Mouse (Mus musculus) hindbrain, embryonic 14.5 days (tissue): ENCODE data around the gene Slc6a17. TPM values are rescaled to one million over a fixed set of nuclear protein-coding genes. Genes with fewer than 3 reads are reported as not detected.

ENCODE experiments used
- ATAC-seq: fragments of 200-750 bp; cut with Nextera tagmentation; 2 replicates; pipeline ENCODE4 v1.8.0; 2017; ENCODE audit warnings: moderate number of reproducible peaks, mild to moderate bottlenecking, moderate TSS enrichment, moderate library complexity; ENCODE audit not compliant: low FRiP score
- DNase-seq: peaks from one replicate; pipeline ENCODE4 v3.0.0-alpha.2; 2015; ENCODE audit warnings: low spot score
- H3K27ac ChIP-seq: fragments of 300-500 bp; sonication (generic); 2 replicates; pipeline ENCODE4 v1.5.1; 2014; ENCODE audit warnings: mild to moderate bottlenecking, moderate library complexity
- H3K27me3 ChIP-seq: fragments of 300-500 bp; sonication (generic); 2 replicates; pipeline ENCODE4 v1.6.1; 2014; ENCODE audit warnings: mild to moderate bottlenecking, low read length, mixed read lengths; ENCODE audit not compliant: control insufficient read depth, insufficient read depth
- H3K36me3 ChIP-seq: fragments of 300-500 bp; sonication (generic); replicated peaks from 2 replicates; pipeline ENCODE4 v1.6.1; 2014; ENCODE audit not compliant: control insufficient read depth, insufficient read depth
- H3K4me1 ChIP-seq: fragments of 300-500 bp; sonication (generic); replicated peaks from 2 replicates; pipeline ENCODE4 v1.6.1; 2014; ENCODE audit warnings: antibody characterized with exemption, low read length, mixed read lengths; ENCODE audit not compliant: control insufficient read depth, insufficient read depth
- H3K4me2 ChIP-seq: fragments of 300-500 bp; sonication (generic); replicated peaks from 2 replicates; pipeline ENCODE4 v1.6.1; 2014; ENCODE audit warnings: mild to moderate bottlenecking, moderate library complexity
- H3K4me3 ChIP-seq: fragments of 300-500 bp; sonication (generic); replicated peaks from 2 replicates; pipeline ENCODE4 v1.5.1; 2014; ENCODE audit warnings: mild to moderate bottlenecking, low read length
- H3K9ac ChIP-seq: fragments of 300-500 bp; sonication (generic); 2 replicates; pipeline ENCODE4 v1.6.1; 2014
- H3K9me3 ChIP-seq: fragments of 300-500 bp; sonication (generic); 2 replicates; pipeline ENCODE4 v1.6.1; 2016; ENCODE audit warnings: low read length; ENCODE audit not compliant: control insufficient read depth
- WGBS: fragments of 180-500 bp; shearing (Covaris S2); extraction: QIAGEN DNeasy Blood & Tissue Kit; methylation state at CpG from one replicate; pipeline ENCODE4 v1.1.7; 2014; 5-methylcytosine and 5-hydroxymethylcytosine counted together
- polyA plus RNA-seq: library from polyadenylated mRNA; unstranded; fragments of >200 nt; fragmentation: Nextera tagmentation; extraction: Ambion mirVana; gene quantifications from 2 replicates; pipeline ENCODE4 v1.2.1, GENCODE M21; 2014

Gene Slc6a17
- polyA plus RNA-seq, 1 experiment from 2014 or later, result 15.5 TPM

DNA sequence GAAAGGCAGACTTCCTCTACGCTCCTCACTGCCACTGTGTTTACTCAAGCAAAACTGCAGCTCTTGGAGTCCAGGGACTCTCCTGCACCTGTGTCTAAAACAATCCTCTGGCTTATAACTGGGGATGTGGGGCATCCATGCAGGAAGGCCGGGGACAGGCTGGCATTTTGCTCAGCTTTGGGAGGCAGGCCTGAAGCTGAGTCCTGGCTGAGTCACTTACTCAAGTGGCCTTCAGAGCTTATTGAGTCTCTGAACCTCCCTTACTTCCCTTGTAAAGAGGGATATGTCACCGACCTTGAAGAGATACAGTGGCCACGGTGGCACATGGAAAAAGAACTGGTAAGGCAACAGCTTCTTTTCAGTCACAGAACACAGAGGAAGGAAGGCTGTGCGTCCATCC, 12.8 kb upstream of the Slc6a17 start:
- Histone ChIP-seq H3K4me2 (no peak overlapping the region), H3K9ac (no peak overlapping the region), H3K4me3 (no peak overlapping the region), H3K9me3 (no peaks in the 10 kb centered on the region), H3K27ac (peak overlapping the region; percentile 33), H3K36me3 (no peaks in the 10 kb centered on the region), H3K4me1 (peaks cover 21% of the 10 kb centered on the region), H3K27me3 (no peaks in the 10 kb centered on the region)
- WGBS, result 82% methylated on average over 5 of the region's 5 CpGs
- DNase-seq (no peak), ATAC-seq (no peak)

DNA sequence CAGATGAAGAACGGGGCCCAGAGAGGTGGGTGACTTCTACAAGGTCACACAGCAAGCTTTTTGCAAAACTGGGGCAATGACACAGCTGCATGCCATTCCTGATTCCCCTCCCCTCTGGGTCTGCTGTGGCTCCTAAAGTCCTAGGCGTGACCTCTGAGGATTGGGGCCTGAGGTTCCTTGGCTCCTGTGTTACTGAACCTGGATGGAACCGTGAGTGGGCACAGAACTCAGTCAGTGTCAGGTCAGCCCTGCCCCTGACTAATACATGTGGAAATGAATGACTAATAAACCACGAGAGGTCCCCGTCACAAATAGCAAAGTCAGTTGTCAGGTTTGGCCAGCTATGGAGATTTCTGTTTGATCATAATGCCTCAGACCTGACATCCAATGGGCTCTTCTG, 11.4 kb upstream of the Slc6a17 start:
- Histone ChIP-seq H3K4me2 (peak overlapping the region; percentile 31), H3K9me3 (no peaks in the 10 kb centered on the region), H3K4me3 (no peak overlapping the region), H3K9ac (peak overlapping the region; percentile 4; the same call in 1 of the 2 replicates), H3K27me3 (no peaks in the 10 kb centered on the region), H3K27ac (peak overlapping the region; percentile 88), H3K36me3 (no peaks in the 10 kb centered on the region), H3K4me1 (peaks cover 21% of the 10 kb centered on the region)
- DNase-seq, result no peak
- ATAC-seq, result peak; percentile 24; the same call in 1 of the 2 replicates
- 68% methylated on average over 5 of the region's 5 CpGs for WGBS

DNA sequence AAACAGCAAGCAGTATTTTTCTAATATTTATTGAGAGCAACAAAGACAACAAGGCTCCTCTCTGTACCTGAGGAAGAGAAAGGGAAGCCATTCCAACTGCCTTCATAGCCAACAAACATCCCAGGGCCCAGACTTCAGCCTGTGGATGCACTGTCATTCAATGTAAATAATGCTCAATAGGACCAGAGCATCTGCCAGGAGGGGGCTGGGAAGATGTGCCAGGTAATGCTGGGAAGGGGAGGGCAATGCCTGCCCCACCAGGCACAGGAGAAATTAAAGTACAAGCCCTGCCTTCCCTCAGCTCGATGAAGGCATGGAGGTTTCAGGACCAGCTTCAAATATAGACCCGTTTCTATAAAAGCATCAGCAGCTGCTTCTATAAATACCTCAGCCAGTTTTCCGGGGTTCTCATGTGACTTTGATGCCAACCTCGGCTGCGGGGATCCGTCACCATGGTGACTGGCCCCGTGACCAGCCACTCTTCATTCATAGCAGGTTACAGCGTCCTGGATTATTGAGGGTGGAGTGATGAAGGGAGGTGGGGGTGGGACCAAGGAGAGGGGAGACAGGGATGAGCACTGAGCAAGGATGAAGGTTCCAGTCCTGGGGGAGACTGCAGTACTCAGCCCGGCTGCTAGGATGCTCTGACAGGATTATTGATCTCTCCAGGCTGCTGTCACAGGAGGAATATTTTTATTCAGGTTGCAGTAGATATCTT, 10.7 kb upstream of the Slc6a17 start:
- Histone ChIP-seq H3K27ac (peak overlapping the region; percentile 88), H3K4me3 (no peak overlapping the region), H3K27me3 (no peaks in the 10 kb centered on the region), H3K9me3 (no peaks in the 10 kb centered on the region), H3K9ac (peak overlapping the region; percentile 38), H3K4me1 (peaks cover 21% of the 10 kb centered on the region), H3K36me3 (no peaks in the 10 kb centered on the region), H3K4me2 (peak overlapping the region; percentile 31)
- DNase-seq (peak; percentile 81), ATAC-seq (peak; percentile 91)
- WGBS, result 6% methylated on average over 9 of the region's 9 CpGs

DNA sequence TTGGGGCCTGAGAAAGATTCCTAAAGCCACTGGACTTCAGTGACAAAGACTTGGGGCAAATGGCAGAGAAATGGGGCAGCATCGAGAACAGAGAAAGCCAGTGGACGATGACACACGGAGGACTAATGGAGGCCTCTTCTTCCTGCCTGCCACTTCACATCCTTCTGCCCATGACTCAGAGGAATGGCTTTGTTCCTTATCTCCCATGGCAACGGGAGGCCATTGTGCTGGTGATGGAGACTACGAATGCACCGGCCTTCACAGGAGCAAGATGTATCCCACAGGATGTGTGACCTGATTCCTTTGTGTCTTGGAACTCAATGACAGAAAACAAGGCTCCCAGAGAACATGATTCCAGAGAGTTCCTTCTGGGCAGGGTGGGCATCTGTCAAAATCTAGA, 6.7 kb upstream of the Slc6a17 start:
- no peaks in the 10 kb centered on the region for H3K36me3 ChIP-seq
- WGBS, result 32% methylated on average over 6 of the region's 6 CpGs
- H3K27ac ChIP-seq, result no peak overlapping the region
- H3K27me3 ChIP-seq, result peaks cover 5% of the 10 kb centered on the region; the same call in 1 of the 2 replicates
- no peaks in the 10 kb centered on the region for H3K9me3 ChIP-seq
- H3K9ac ChIP-seq, result no peak overlapping the region
- H3K4me2 ChIP-seq, result no peak overlapping the region
- ATAC-seq (no peak), DNase-seq (no peak)
- no peak overlapping the region for H3K4me3 ChIP-seq
- H3K4me1 ChIP-seq, result peaks cover 21% of the 10 kb centered on the region

DNA sequence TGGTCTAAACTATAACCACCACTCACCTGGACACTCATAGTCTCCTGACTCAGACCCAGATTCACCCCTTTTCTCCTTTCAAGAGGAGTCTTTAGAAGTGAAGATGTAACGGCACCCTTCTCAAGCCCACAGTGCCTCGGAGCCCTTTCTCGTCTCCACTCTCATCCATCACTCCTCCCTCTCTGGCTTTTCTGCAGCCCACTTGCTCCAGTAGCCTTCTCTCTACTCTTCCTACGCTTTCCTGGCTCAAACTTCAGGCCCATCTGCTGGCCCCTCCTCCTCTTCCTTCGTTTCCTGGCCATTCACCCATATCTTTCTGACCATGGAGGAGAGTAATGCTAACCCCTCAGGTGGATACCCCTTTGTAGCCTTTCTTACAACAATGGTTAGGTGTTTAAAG, 3.1 kb upstream of the Slc6a17 start:
- Histone ChIP-seq H3K4me1 (peaks cover 19% of the 10 kb centered on the region), H3K4me2 (no peak overlapping the region), H3K27me3 (peaks cover 38% of the 10 kb centered on the region), H3K9ac (no peak overlapping the region), H3K9me3 (no peaks in the 10 kb centered on the region), H3K36me3 (no peaks in the 10 kb centered on the region), H3K4me3 (no peak overlapping the region), H3K27ac (no peak overlapping the region)
- WGBS, result 81% methylated on average over 5 of the region's 5 CpGs
- no peak for DNase-seq
- ATAC-seq, result no peak

DNA sequence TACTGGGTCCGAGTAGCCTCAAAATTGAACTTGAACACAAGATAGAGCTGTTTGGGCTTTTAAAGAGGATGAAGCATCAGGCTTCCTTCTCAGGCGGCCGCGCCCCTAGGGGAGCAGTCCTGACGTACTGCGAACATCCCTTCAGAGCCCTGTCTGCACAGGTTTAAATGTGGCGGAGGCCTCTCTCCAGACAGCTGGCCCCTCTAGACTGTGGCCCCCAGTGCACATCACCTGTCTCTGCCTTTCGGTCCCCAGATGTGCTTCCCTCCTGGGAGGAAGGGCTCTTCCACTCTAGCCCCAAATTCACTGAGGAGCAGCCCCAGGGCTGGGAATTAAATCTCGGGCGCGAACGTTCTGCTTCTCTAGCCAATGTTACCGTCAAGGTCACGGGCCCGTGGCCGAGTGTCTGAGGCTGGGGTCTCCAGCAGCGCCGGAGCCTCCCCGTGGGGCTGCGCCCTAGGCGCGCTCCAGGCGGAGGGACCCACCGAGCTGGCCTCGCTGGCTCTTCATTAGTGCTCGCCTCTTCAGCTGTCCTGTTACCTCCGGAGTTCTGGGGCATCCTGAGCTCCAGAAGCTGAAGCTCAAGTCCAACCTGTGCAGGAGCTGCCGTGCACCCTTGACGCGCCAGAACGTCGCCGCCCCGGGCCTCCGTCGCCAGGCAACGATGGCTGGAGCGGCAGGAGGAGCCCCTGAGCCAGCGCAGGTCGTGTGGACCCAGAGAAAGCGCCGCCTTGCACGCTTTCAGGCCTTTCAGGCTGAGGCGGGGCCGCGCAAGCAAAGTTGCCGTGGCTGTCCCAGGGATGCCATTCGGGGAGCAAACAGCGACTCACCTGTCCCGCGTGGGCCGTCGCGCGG, 815 bp downstream of the Slc6a17 start:
- peak; percentile 79 for ATAC-seq
- Histone ChIP-seq H3K36me3 (no peaks in the 10 kb centered on the region), H3K9me3 (no peaks in the 10 kb centered on the region), H3K27ac (peak overlapping the region; percentile 74), H3K4me3 (peak overlapping the region; percentile 61), H3K4me1 (peaks cover 19% of the 10 kb centered on the region), H3K27me3 (peaks cover 41% of the 10 kb centered on the region), H3K9ac (peak overlapping the region; percentile 63), H3K4me2 (peak overlapping the region; percentile 82)
- WGBS, result 4% methylated on average over 55 of the region's 55 CpGs
- DNase-seq, result peak; percentile 61

DNA sequence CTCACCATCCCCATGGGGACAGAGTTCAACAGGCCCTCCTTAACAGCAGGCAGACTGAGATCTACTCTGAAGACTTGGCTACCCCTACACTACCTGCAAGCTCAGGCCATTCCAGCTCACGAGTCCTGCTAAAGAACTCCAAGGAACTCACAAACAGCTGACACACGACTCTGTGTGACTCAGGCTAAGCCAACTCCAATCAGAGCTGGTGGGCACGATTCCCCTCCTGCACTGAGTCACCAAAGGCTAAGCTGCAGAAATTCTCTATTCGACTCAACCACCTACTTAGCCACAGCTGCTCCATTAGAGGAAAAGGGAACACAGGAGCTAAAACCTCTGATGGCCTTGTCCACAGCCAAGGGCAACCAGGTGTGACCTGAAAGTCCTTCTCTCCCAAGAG, 1.8 kb downstream of the Slc6a17 start:
- Histone ChIP-seq H3K27me3 (peaks cover 41% of the 10 kb centered on the region), H3K4me1 (peaks cover 19% of the 10 kb centered on the region), H3K9ac (no peak overlapping the region; the same call in 1 of the 2 replicates), H3K36me3 (no peaks in the 10 kb centered on the region), H3K27ac (no peak overlapping the region), H3K4me2 (peak overlapping the region; percentile 82), H3K4me3 (peak overlapping the region; percentile 61; the same call in 1 of the 2 replicates), H3K9me3 (no peaks in the 10 kb centered on the region)
- DNase-seq (no peak), ATAC-seq (no peak)
- 74% methylated on average over 4 of the region's 4 CpGs for WGBS

DNA sequence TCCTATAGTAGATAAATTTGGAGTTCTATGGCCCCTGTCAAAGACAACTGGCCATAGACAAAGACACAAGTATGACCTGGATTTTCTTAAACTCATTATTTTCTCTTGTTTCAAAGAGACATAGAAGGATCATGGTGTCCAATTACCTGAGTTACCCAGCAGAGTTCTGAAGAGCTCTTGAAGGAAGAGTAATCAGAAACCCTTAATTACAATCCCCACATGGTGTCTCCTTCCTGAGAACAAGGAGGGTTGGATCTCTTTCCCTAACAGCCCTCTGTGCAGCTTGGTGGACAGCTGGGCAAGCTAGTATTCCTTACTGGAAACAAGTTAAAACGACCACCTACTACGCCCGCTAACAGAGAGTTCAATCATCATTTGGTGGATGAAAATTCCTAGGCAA, 6.4 kb downstream of the Slc6a17 start:
- ATAC-seq (no peak), DNase-seq (no peak)
- Histone ChIP-seq H3K4me2 (no peak overlapping the region), H3K9ac (no peak overlapping the region), H3K9me3 (no peaks in the 10 kb centered on the region), H3K4me1 (peaks cover 9% of the 10 kb centered on the region; the same call in 1 of the 2 replicates), H3K4me3 (no peak overlapping the region), H3K27me3 (peaks cover 8% of the 10 kb centered on the region), H3K27ac (no peak overlapping the region), H3K36me3 (no peaks in the 10 kb centered on the region)
- 95% methylated on average over 3 of the region's 3 CpGs for WGBS

DNA sequence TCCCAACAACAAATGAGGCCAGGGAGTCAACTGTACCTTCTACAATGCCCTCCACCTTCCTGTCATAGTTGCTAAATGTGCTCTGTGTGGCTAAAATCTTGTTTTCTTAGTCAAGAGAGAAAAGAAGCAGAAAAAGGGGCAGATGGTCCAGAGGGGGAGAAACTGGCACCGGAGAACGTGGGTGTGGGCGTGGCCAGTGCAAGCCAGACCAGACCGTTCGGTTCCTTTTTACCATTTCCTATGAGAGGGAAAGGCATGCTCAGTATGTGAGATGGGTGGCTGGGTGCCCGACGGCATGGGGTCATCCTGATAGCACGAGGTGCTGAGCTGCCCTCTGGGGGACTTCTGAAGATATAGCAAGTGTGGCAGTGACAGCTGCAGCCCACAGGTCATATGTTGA, 9.1 kb downstream of the Slc6a17 start:
- DNase-seq (no peak), ATAC-seq (no peak)
- Histone ChIP-seq H3K9ac (no peak overlapping the region), H3K4me1 (peaks cover 19% of the 10 kb centered on the region), H3K36me3 (no peaks in the 10 kb centered on the region), H3K27ac (no peak overlapping the region), H3K4me3 (no peak overlapping the region), H3K9me3 (no peaks in the 10 kb centered on the region), H3K4me2 (no peak overlapping the region), H3K27me3 (no peaks in the 10 kb centered on the region; the same call in 1 of the 2 replicates)
- 84% methylated on average over 8 of the region's 8 CpGs for WGBS
